Mouse (Mus musculus) neural tube, embryonic 13.5 days (tissue): Measurements from ENCODE around the gene Mindy1. TPM values are rescaled to one million over a fixed set of nuclear protein-coding genes. Genes with fewer than 3 reads are reported as not detected.
A peak's percentile ranks its signal among the peaks of the same experiment; 100 is the strongest.

Experiments
- ATAC-seq: fragments of 200-750 bp; cut with Nextera tagmentation; 2 replicates; pipeline ENCODE4 v1.8.0; 2017; ENCODE audit warnings: low read depth, mild to moderate bottlenecking, moderate TSS enrichment, moderate library complexity
- H3K27ac ChIP-seq: fragments of 300-500 bp; sonication (generic); replicated peaks from 2 replicates; pipeline ENCODE4 v1.5.1; 2015; ENCODE audit warnings: moderate library complexity, mild to moderate bottlenecking, inconsistent platforms
- H3K27me3 ChIP-seq: fragments of 300-500 bp; sonication (generic); 2 replicates; pipeline ENCODE4 v1.6.1; 2015; ENCODE audit warnings: mild to moderate bottlenecking, inconsistent platforms
- H3K36me3 ChIP-seq: fragments of 300-500 bp; sonication (generic); 2 replicates; pipeline ENCODE4 v1.6.1; 2015; ENCODE audit warnings: mild to moderate bottlenecking, inconsistent platforms
- H3K4me1 ChIP-seq: fragments of 300-500 bp; sonication (generic); replicated peaks from 2 replicates; pipeline ENCODE4 v1.6.1; 2015; ENCODE audit warnings: inconsistent platforms
- H3K4me2 ChIP-seq: fragments of 300-500 bp; sonication (generic); 2 replicates; pipeline ENCODE4 v1.6.1; 2015; ENCODE audit warnings: inconsistent platforms, mild to moderate bottlenecking, moderate library complexity
- H3K4me3 ChIP-seq: fragments of 300-500 bp; sonication (generic); 2 replicates; pipeline ENCODE4 v1.5.1; 2015; ENCODE audit warnings: mild to moderate bottlenecking, inconsistent platforms
- H3K9ac ChIP-seq: fragments of 300-500 bp; sonication (generic); 2 replicates; pipeline ENCODE4 v1.6.1; 2015; ENCODE audit warnings: moderate library complexity, mild to moderate bottlenecking, inconsistent platforms
- H3K9me3 ChIP-seq: fragments of 300-500 bp; sonication (generic); 2 replicates; pipeline ENCODE4 v1.6.1; 2016; ENCODE audit warnings: inconsistent platforms
- WGBS: fragments of 180-500 bp; shearing (Covaris S2); methylation state at CpG from one replicate; pipeline ENCODE4 v1.1.7; 2015; 5-methylcytosine and 5-hydroxymethylcytosine counted together
- polyA plus RNA-seq: library from polyadenylated mRNA; unstranded; fragments of >200 nt; fragmentation: Nextera tagmentation; extraction: Ambion mirVana; gene quantifications from 2 replicates; pipeline ENCODE4 v1.2.1, GENCODE M21; 2015

Gene Mindy1
- polyA plus RNA-seq, 1 experiment from 2014 or later: 52.7 TPM

DNA sequence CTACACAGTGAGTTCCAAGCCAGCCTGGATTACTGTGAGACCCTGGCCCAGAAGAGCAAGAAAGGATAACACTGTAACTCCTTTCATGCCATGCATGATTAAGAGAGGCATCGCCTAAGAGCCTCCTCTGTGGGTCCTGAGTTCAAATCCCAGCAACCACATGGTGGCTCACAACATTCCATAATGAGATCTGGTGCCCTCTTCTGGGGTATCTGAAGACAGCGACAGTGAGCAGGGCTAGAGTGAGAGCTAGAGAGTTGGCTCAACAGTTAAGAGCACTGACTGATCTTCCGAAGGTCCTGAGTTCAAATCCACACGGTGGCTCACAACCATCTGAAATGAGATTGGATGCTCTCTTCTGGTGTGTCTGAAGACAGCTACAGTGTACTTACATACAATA lies 6.7 kb upstream of the Mindy1 start:
- WGBS: 90% methylated on average over 4 of the region's 4 CpGs
- H3K9me3 ChIP-seq: no peaks in the 10 kb centered on the region
- ATAC-seq: no peak

GRCm38 (mm10) chr3:95275161-95275560 lies 6.0 kb upstream of the Mindy1 start:
- no peak overlapping the region for H3K4me2 ChIP-seq
- H3K27ac ChIP-seq: no peak overlapping the region
- ATAC-seq: no peak
- H3K27me3 ChIP-seq: no peaks in the 10 kb centered on the region
- H3K4me1 ChIP-seq: peaks cover 6% of the 10 kb centered on the region; the same call in 1 of the 2 replicates
- no peak overlapping the region for H3K4me3 ChIP-seq
- WGBS: 89% methylated on average over 6 of the region's 6 CpGs
- no peaks in the 10 kb centered on the region for H3K36me3 ChIP-seq
- H3K9me3 ChIP-seq: no peaks in the 10 kb centered on the region
- H3K9ac ChIP-seq: no peak overlapping the region

More for the DNA sequence above, 6.7 kb upstream of the Mindy1 start:
- Histone ChIP-seq H3K27ac (no peak overlapping the region), H3K27me3 (no peaks in the 10 kb centered on the region), H3K36me3 (peaks cover 4% of the 10 kb centered on the region; the same call in 1 of the 2 replicates), H3K9ac (no peak overlapping the region), H3K4me1 (peaks cover under 1% of the 10 kb centered on the region; the same call in 1 of the 2 replicates), H3K4me3 (no peak overlapping the region), H3K4me2 (no peak overlapping the region)

DNA sequence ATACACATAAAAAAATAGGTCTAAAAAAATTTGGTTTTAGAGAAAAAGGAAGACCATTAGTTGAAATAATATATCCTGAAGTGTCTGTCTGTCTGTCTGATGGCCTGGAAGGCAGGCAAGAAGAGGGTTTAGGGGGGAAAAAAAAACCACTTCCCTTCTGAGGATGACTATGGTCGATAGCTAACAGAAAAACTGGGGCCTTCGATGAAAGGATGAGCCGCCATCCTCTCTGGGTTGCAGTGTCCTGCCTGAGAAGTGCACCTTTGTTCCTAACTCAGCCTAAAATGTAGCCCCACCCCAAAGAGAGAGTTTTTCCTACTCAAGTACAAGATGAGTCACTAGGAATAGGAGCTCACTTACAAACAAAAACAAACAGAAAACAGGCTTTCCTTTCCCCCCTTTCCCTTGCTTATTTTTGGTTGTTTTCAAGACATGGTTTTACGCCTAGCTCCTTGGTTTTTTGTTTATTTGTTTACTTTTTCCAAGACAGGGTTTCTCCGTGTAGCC lies 4.7 kb upstream of the Mindy1 start:
- no peaks in the 10 kb centered on the region for H3K27me3 ChIP-seq
- WGBS: 83% methylated on average over 5 of the region's 5 CpGs
- H3K36me3 ChIP-seq: no peaks in the 10 kb centered on the region
- H3K4me3 ChIP-seq: no peak overlapping the region
- no peak overlapping the region for H3K9ac ChIP-seq
- no peak overlapping the region for H3K4me2 ChIP-seq
- H3K9me3 ChIP-seq: no peaks in the 10 kb centered on the region
- H3K4me1 ChIP-seq: peaks cover 14% of the 10 kb centered on the region
- no peak overlapping the region for H3K27ac ChIP-seq
- no peak for ATAC-seq

- H3K27ac ChIP-seq: no peak overlapping the region
- WGBS: 97% methylated on average over 1 of the region's 1 CpGs
- ATAC-seq: no peak
Measured at GRCm38 (mm10) chr3:95277149-95277551, 4.0 kb upstream of the Mindy1 start.

DNA sequence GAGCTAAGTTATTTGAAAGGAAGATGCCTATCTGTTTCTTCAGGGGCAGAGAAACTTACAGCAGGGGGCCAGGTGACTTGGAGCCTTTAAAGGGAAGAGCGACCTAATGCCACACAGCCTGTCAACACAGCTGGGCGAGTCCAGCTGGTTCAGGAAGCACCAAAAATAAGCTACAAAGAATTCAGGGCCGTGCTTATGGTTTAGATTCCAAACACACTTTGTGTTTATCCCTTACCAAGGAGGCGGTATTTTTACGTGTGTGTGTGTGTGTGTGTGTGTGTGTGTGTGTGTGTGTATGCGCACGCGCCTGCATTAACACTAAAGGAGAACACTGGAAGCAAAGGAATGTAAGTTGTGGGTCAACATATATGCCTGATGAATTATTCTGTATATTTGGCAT lies 398 bp upstream of the Mindy1 start:
- peak overlapping the region; percentile 82 for H3K4me2 ChIP-seq
- no peaks in the 10 kb centered on the region for H3K9me3 ChIP-seq
- H3K9ac ChIP-seq: peak overlapping the region; percentile 90
- H3K36me3 ChIP-seq: no peaks in the 10 kb centered on the region
- peak overlapping the region; percentile 98 for H3K27ac ChIP-seq
- no peaks in the 10 kb centered on the region for H3K27me3 ChIP-seq
- H3K4me1 ChIP-seq: peaks cover 41% of the 10 kb centered on the region
- WGBS: 34% methylated on average over 8 of the region's 8 CpGs
- H3K4me3 ChIP-seq: peak overlapping the region; percentile 76
- ATAC-seq: no peak

More at GRCm38 (mm10) chr3:95277149-95277551, 4.0 kb upstream of the Mindy1 start:
- H3K4me3 ChIP-seq: no peak overlapping the region
- no peaks in the 10 kb centered on the region for H3K36me3 ChIP-seq
- no peaks in the 10 kb centered on the region for H3K9me3 ChIP-seq
- H3K9ac ChIP-seq: no peak overlapping the region
- peaks cover 16% of the 10 kb centered on the region for H3K4me1 ChIP-seq
- no peaks in the 10 kb centered on the region for H3K27me3 ChIP-seq
- no peak overlapping the region for H3K4me2 ChIP-seq

DNA sequence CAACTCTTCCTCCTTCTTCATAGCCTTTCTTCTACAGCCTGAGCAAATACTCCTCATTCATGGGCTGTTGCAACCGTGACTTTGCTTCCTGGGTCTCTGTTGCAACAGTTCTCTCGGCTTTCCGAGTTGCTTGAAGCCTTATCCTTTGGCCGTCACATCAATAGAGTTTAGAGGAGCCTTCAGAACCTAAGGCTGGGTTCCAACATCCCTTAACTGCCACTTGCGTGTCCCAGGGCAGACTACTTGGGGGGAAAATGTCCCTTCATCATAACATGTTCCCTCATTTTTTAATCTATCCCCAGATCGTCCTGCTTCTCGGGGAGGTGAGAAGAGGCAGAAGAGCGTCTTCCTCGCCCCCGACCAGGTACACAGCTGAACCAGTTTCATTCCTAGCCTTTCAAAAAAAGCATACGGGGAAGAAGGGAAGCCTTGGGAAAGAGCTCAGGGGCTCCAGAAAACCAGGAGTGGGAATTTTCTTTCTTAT lies 1.3 kb downstream of the Mindy1 start:
- Histone ChIP-seq H3K36me3 (peaks cover 3% of the 10 kb centered on the region), H3K9me3 (no peaks in the 10 kb centered on the region), H3K4me1 (peaks cover 44% of the 10 kb centered on the region), H3K27me3 (no peaks in the 10 kb centered on the region), H3K4me3 (peak overlapping the region; percentile 76), H3K9ac (peak overlapping the region; percentile 91), H3K4me2 (peak overlapping the region; percentile 82), H3K27ac (peak overlapping the region; percentile 98)
- under 1% methylated on average over 11 of the region's 11 CpGs for WGBS
- ATAC-seq: peak; percentile 16; the same call in 1 of the 2 replicates

- WGBS: under 1% methylated on average over 51 of the region's 51 CpGs
- Histone ChIP-seq H3K36me3 (peaks cover 9% of the 10 kb centered on the region), H3K4me3 (peak overlapping the region; percentile 76), H3K4me1 (peaks cover 44% of the 10 kb centered on the region), H3K4me2 (peak overlapping the region; percentile 82), H3K27ac (peak overlapping the region; percentile 98), H3K9me3 (no peaks in the 10 kb centered on the region), H3K9ac (peak overlapping the region; percentile 91), H3K27me3 (no peaks in the 10 kb centered on the region)
- ATAC-seq: peak; percentile 69
Measured at GRCm38 (mm10) chr3:95282865-95283588, 1.9 kb downstream of the Mindy1 start.

DNA sequence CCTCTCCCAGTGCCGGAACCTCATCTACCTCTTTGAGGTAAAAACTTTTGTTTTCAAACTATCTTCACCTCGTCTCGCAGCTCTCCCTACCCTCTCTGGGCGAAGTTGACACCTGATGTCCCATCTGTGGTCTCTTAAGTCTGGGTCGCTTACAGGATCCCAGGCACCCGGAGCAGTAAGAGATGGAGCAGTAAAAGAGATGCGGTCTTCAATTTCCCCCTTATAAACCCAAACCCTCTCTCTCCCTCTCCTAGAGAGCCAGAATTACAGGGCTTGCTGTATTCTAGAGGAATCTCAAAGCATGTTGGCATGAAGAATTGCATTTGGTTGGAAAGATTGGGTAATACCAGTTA lies 2.4 kb downstream of the Mindy1 start:
- peaks cover 44% of the 10 kb centered on the region for H3K4me1 ChIP-seq
- WGBS: 2% methylated on average over 7 of the region's 7 CpGs
- no peaks in the 10 kb centered on the region for H3K27me3 ChIP-seq
- no peaks in the 10 kb centered on the region for H3K9me3 ChIP-seq
- H3K36me3 ChIP-seq: peaks cover 14% of the 10 kb centered on the region
- peak overlapping the region; percentile 98 for H3K27ac ChIP-seq
- peak overlapping the region; percentile 82 for H3K4me2 ChIP-seq
- H3K4me3 ChIP-seq: peak overlapping the region; percentile 76
- no peak for ATAC-seq
- H3K9ac ChIP-seq: peak overlapping the region; percentile 91

GRCm38 (mm10) chr3:95284062-95284461 lies 2.9 kb downstream of the Mindy1 start:
- peak overlapping the region; percentile 91 for H3K9ac ChIP-seq
- no peaks in the 10 kb centered on the region for H3K9me3 ChIP-seq
- peak overlapping the region; percentile 76 for H3K4me3 ChIP-seq
- no peaks in the 10 kb centered on the region for H3K27me3 ChIP-seq
- 9% methylated on average over 1 of the region's 1 CpGs for WGBS
- H3K27ac ChIP-seq: peak overlapping the region; percentile 98
- ATAC-seq: no peak
- peaks cover 19% of the 10 kb centered on the region for H3K36me3 ChIP-seq
- H3K4me2 ChIP-seq: peak overlapping the region; percentile 82
- peaks cover 44% of the 10 kb centered on the region for H3K4me1 ChIP-seq

DNA sequence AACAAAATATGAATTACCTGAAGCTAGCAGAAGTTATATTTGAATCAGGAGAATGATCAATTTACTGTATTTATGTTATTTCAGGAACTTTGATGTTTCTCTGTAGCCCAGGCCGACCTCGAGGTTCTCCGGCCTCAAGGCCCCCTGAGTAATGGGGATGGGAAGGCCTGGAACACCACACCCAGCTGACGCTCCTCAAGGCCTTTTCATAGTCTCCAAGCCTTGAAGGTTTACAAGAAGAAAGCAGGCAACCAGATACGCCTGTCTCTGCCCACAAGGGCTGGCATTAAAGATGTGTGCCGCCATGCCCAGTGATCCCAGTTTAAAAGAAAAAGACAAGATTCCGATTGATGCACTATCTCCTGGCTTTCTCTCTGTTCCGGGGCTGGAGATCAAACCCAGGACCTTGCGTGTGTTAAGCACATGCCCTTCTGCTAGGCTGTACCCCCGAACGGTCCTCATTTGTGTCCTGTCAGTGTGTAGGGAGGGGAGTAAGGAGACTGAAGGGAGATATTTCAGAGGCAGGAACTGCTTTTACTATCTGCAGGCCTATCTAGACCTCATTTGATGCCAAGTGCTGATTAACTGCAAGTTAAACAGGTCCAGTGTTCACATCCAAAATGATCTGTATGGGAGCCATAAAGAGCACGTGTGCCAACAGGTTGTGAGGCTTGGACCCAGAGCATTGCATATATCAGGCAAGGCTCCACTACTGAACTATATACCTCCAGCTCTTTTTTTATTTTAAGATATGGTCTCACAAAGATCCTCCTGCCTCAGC lies 3.5 kb downstream of the Mindy1 start:
- H3K36me3 ChIP-seq: peaks cover 24% of the 10 kb centered on the region
- peaks cover 41% of the 10 kb centered on the region for H3K4me1 ChIP-seq
- ATAC-seq: no peak
- H3K4me3 ChIP-seq: peak overlapping the region; percentile 76
- WGBS: 86% methylated on average over 12 of the region's 12 CpGs
- no peaks in the 10 kb centered on the region for H3K27me3 ChIP-seq
- H3K27ac ChIP-seq: no peak overlapping the region
- peak overlapping the region; percentile 91 for H3K9ac ChIP-seq
- peak overlapping the region; percentile 82 for H3K4me2 ChIP-seq
- H3K9me3 ChIP-seq: no peaks in the 10 kb centered on the region

- Histone ChIP-seq H3K4me1 (peaks cover 38% of the 10 kb centered on the region), H3K27me3 (no peaks in the 10 kb centered on the region), H3K36me3 (peaks cover 31% of the 10 kb centered on the region), H3K4me3 (no peak overlapping the region), H3K27ac (no peak overlapping the region), H3K4me2 (0 out of 2 replicates have a peak overlapping the region, but pooled peaks have one; percentile 82), H3K9ac (no peak overlapping the region), H3K9me3 (no peaks in the 10 kb centered on the region)
- ATAC-seq: no peak
- 93% methylated on average over 5 of the region's 5 CpGs for WGBS
Measured at GRCm38 (mm10) chr3:95285390-95285789, 4.2 kb downstream of the Mindy1 start.

GRCm38 (mm10) chr3:95286011-95286410 lies 4.9 kb downstream of the Mindy1 start:
- 71% methylated on average over 5 of the region's 5 CpGs for WGBS
- no peaks in the 10 kb centered on the region for H3K27me3 ChIP-seq
- no peak overlapping the region for H3K27ac ChIP-seq

More at GRCm38 (mm10) chr3:95286011-95286410, 4.9 kb downstream of the Mindy1 start:
- no peak for ATAC-seq
- Histone ChIP-seq H3K9ac (no peak overlapping the region), H3K9me3 (no peaks in the 10 kb centered on the region), H3K36me3 (peaks cover 37% of the 10 kb centered on the region), H3K4me3 (no peak overlapping the region), H3K4me2 (no peak overlapping the region), H3K4me1 (peaks cover 31% of the 10 kb centered on the region)
